Mouse (Mus musculus): ENCODE data around the gene Pcnx2. TPM values are rescaled to one million over a fixed set of nuclear protein-coding genes. Genes with fewer than 3 reads are reported as not detected.

Pcnx2 gene
- polyA plus RNA-seq, 1 experiment, result not detected

DNA sequence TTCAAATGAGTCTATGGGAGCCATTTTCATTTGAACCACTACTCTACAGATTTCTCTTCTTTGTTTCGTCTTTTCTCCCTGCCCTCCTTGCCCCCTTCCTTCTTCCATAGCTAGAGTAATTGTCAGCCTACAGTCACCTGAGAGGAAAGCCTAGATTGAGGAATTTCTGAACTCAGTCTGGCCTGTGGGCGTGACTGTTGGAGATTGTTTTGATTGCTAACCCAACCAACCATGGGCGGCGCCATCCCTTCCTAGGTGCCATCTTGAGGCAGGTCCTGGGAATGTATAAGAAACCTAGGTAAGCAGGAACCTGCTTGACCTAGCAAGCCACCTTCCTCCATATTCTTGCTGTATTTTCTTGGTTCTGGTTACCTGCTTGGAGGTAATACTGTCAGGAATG is 172.0 kb downstream of the Pcnx2 start:
- TF ChIP-seq GATA1 (IDR thresholded peaks at IDR 0.05; ENCODE audit: low read length), result no peak

DNA sequence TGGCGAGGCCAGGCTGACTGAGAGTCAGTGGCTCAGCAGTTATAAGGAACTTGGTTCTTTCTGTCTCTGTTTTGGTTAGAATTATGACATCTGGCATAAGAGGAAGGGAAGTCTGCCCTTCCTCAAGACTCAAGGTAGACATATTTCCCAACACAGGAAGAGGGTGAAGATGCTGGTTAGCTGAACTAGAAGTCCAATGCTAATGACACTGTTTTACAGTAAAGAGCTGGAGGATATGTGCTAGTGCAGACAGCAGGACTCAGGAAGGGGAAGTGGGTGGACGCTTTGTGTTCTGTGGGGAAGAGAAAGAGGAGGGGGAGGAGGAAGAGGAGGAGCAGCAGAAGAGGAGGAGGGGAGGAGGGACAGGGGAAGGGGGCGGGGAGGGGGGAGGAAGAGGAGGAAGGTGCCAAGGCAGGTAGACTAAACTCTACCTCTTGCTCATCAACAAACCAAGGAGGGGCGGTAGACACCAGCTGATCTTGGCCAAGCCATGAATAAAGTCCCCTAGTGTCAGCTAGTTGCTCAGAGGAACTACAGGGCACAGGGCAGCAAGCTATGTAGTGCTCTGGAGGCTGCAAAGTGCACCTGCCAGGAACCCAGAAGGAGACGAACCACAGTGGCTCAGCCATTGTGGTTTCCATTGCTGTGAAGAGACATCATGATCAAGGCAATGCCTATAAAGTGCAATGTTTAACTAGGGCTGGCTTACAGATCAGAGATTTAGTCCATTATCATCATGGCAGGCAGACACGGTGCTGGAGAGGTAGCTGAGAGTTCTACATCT is 172.9 kb downstream of the Pcnx2 start:
- no peak for TF ChIP-seq GATA1 (IDR thresholded peaks at IDR 0.05; ENCODE audit: low read length)

DNA sequence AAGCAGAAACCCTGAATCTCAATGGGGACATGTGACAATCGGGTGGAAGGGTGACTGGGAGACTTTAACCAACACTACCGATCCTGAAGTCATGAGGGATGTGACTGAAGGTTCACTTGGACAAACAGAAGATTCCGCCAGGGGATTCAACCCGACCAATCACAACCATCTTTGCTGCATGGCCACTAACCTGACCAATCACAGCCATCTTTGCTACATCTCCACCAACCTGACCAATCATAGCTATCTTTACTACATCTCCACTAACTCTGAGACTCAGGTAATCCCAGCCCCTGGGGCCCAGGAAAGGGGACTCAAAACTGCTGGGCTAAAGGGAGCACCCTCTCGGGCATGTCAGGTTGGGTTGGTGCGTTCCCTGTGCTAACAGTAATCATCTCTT is 174.7 kb downstream of the Pcnx2 start:
- no peak for TF ChIP-seq GATA1 (IDR thresholded peaks at IDR 0.05; ENCODE audit: low read length)

DNA sequence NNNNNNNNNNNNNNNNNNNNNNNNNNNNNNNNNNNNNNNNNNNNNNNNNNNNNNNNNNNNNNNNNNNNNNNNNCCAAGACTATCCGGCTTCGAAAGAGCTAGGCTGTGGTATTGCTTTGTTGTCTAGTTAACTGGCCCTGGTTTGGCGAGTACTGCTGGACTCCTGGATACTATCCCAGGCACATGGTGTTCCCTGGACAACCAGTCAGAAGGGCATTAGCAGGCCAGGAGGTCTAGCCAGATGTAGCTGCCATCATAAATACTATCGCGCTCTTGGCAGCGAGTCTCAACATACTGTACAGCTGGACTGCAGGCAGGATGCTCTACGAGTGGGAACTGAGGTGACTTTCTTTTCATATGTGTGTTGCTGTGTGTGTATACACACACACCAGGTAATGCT is 175.4 kb downstream of the Pcnx2 start:
- no peak for TF ChIP-seq GATA1 (IDR thresholded peaks at IDR 0.05; ENCODE audit: low read length)

DNA sequence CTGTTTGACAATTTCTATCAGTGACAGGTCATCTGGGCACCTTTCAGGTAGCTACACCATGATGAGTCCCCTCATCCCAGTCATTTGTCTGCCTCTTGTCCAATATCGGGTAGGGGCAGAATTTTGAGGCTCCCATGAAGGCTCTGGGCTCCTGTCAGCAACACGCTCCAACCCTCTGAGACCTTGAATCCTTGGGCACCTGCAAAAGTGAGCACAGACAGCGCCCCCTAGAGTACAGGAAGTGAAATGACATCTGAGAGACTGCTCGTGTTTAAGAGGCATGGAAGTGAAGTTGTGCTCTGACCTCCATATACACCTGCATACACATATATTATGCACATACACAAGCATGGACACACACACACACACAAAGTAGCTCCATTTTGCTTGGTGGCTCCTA is 179.2 kb downstream of the Pcnx2 start:
- no peak for TF ChIP-seq GATA1 (IDR thresholded peaks at IDR 0.05; ENCODE audit: low read length)

DNA sequence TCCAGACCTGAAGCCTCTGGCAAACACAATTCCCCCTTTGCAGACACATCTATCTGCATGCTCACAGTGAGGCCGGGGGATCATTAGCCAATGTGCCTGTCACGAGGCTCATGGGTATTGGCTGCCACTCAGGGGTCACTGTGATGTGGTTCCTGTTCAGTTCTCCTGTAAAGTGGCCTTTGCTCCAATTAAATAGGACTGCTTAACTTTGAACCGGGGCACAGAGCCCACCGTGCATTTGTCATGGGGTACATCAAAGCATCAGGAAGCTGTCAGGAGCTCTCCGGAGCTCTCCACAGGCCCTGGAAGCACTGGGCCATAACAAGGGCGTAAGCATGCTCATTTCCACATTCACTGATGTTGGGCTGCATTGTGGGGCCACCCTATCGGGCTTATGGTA is 181.5 kb downstream of the Pcnx2 start:
- TF ChIP-seq GATA1 (IDR thresholded peaks at IDR 0.05; ENCODE audit: low read length), result no peak

DNA sequence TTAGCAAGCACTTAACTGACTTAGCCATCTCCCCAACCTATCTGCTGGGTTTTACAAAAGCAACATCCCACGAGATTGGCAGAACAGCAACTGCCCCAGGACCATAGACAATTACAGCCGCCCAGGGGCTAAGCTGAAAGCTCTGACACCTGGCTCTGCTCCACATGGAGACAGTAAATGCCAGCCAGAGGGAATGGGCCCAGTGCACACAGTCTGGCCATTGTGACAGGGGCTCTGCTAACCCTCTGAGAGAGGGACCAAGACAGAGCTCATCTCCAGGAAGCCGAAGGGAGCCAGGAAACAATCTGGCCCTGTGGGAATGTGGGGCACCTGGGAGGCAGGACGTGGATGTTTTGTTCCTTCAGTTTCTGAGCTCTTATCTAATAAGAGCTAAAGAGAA is 181.9 kb downstream of the Pcnx2 start:
- no peak for TF ChIP-seq GATA1 (IDR thresholded peaks at IDR 0.05; ENCODE audit: low read length)

DNA sequence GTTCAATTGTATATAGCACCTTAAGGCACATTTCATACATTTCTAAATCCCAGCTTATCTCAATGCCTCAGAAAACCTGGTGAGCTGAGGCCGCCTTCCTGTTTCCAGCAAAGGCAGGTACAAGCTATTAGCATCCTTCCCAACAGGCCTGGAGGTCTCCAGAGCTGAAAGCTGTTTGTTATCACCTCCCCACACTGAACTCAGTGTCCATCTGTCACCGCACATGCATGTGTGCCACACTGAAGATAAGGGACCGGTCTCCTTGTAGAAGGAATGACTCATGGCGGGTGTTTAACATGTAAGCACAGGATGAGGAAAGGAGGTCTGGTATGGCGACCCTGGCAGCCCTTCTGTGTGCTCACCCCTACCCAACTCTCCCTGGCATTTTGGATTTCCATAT is 186.6 kb downstream of the Pcnx2 start:
- no peak for TF ChIP-seq GATA1 (IDR thresholded peaks at IDR 0.05; ENCODE audit: low read length)

DNA sequence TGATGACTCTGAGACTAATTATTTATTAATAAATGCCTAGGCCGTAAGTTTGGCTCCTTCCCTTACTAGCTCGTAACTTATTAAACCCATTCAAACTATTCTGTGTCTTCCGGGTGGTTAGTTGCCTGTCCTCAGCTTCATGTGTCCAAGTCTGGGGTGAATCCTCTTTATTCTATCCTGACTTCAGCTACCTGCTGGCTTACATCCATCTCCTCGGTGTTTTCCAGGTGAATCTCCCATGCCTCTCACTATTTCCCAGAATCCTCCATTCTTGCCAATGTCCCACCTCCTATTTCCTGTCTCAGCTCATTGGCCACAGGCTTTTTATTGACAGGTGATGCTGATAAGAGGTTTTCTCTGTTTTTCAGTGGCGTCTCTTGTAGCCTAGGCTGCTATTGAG is 188.9 kb downstream of the Pcnx2 start:
- TF ChIP-seq GATA1 (IDR thresholded peaks at IDR 0.05; ENCODE audit: low read length), result no peak

DNA sequence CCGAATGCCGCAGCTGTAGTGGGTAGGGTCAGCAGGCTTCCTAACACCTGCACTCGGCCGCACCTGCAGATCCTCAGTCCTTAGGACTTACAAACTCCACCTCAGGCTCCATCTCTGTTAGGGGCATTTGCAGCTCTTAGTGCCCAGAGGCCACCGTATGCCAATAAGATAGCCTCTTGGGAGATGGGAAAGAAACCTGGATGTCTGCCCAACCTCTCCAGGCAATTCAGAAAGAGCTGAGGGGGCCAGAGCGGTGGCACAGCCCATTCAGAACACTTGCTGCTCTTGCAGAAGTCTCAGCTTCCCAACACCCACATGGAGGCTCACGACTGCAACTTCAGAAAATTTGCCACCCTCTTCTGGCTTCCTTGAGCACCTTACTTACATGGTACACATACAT is 192.3 kb downstream of the Pcnx2 start:
- TF ChIP-seq GATA1 (IDR thresholded peaks at IDR 0.05; ENCODE audit: low read length), result no peak

DNA sequence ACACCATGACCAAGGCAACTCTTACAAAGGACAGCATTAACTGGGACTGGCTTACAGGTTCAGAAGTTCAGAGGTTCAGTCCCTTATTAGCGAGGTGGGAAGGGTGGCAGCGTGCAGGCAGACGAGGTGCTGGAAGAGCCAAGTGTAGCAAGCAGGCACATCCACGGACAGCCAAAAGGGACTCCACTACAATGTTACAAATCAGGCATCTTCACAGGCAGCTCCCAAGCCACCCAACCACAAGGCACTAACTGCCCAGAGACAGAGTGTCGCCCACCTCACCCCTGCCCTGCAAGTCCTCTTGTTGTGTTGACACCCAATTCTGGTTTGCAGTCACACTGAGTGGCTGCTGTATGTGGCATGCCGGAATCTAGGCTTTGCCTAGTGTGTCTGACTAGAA is 193.7 kb downstream of the Pcnx2 start:
- TF ChIP-seq GATA1 (IDR thresholded peaks at IDR 0.05; ENCODE audit: low read length), result no peak

DNA sequence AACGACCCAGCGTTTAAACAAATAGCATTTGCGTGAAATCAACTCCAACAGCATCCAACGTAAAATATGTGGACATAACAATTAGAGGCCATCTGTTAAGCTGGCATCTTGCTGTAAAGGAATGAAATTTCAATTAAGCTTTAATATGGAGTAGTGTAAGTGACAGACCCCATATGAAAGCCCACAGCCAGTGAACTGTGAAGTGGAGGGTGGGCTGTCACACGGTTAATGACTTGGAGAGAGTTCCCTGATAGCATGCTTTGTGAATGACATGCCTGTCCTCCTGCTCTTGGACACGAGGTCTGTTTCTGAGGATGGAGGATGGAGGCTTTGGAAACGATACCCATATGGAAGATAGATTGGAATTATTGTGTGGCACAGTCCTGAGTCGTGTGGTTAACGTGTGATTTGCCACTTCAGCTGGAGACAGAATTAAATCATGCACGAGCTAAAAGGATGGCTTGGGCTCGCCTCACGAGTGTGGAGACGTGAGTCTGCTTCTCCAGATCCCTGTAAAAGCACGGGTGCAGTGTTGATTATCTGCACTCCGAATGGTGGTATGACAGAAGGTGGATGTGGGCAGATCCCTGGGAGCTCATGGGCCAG is 195.1 kb downstream of the Pcnx2 start:
- no peak for TF ChIP-seq GATA1 (IDR thresholded peaks at IDR 0.05; ENCODE audit: low read length)

Other genes with a start within 250 kb of the Pcnx2 start
- gene Map10, start 228.5 kb downstream of the Pcnx2 start, polyA plus RNA-seq (2012), result not detected in 2 replicates
- not detected in 2 replicates for gene Ntpcr, start 168.4 kb downstream of the Pcnx2 start, polyA plus RNA-seq (2012)
- gene Map3k21, start 12.1 kb upstream of the Pcnx2 start, polyA plus RNA-seq (2012), result not detected in 2 replicates
- gene Kcnk1, start 96.9 kb upstream of the Pcnx2 start, polyA plus RNA-seq (2012), result not detected in 2 replicates

All from G1E-ER4 (cell line).